Mouse (Mus musculus): ENCODE results near the gene Ap1s1. TPM values are rescaled to one million over a fixed set of nuclear protein-coding genes. Genes with fewer than 3 reads are reported as not detected.

Gene Ap1s1
- polyA plus RNA-seq, 2 experiments = 112 to 146 TPM

DNA sequence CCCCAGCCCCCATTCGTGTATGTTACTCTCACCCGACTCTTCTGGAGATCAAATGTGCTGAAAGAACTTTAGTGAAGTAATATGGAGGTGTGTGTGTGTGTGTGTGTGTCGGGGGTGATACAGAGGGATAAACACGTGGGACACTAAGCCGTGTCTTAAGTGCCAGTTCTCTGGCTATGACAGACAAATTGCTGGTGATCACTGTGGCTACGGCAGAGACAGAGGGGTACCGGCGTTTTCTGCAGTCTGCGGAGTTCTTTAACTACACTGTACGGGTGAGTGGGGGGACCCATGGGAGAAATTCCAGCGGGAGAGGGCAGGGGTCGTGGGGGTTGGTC is 58.0 kb downstream of the Ap1s1 start, which contains the start of gene Znhit1:
Gene Znhit1 (minus strand): TSS at position 88 of the 338 bp plus-strand sequence.
- TF ChIP-seq POLR2A (IDR thresholded peaks at IDR 0.05; ENCODE audit: borderline replicate concordance, extremely low read depth, insufficient read depth, insufficient read length) = no peak
- Histone ChIP-seq H3K4me2 (replicated peaks; ENCODE audit: low read depth, low read length, severe bottlenecking) (peak within 1 kb of the TSS; percentile 79), H3K9me3 (ENCODE audit: control insufficient read depth, low read length) (no peaks in the 10 kb centered on the region), H3K4me3 (replicated peaks; ENCODE audit: low read length) (peak within 1 kb of the TSS; percentile 78), H3K36me3 (ENCODE audit: control insufficient read depth, insufficient read depth, low read length) (peaks cover 45% of the 10 kb centered on the region), H3K9ac (ENCODE audit: low read depth, low read length, severe bottlenecking) (peak within 1 kb of the TSS; percentile 94), H3K27me3 (ENCODE audit: control insufficient read depth, insufficient read depth, low read length) (no peaks in the 10 kb centered on the region), H3K4me1 (ENCODE audit: control insufficient read depth, insufficient read depth, low read length) (peaks cover 11% of the 10 kb centered on the region), H3K27ac (replicated peaks; ENCODE audit: low read depth, low read length) (peak within 1 kb of the TSS; percentile 89)
- DNase-seq (ENCODE audit: low spot score) = no peak
- 6% methylated on average over 12 of the region's 12 CpGs for WGBS
- 0 out of 2 replicates have a peak, but pooled peaks have one; percentile 0 for ATAC-seq (ENCODE audit: low FRiP score, low read depth)

GRCm38 (mm10) chr5:136987138-136987933 is 58.6 kb downstream of the Ap1s1 start:
- peak overlapping the region; percentile 78 for H3K4me3 ChIP-seq (replicated peaks; ENCODE audit: low read length)
- peak overlapping the region; percentile 79 for H3K4me2 ChIP-seq (replicated peaks; ENCODE audit: low read depth, low read length, severe bottlenecking)
- peak overlapping the region; percentile 94 for H3K9ac ChIP-seq (ENCODE audit: low read depth, low read length, severe bottlenecking)
- TF ChIP-seq POLR2A (IDR thresholded peaks at IDR 0.05; ENCODE audit: borderline replicate concordance, extremely low read depth, insufficient read depth, insufficient read length) = peak; percentile 74; the same call in 1 of the 2 replicates
- peak; percentile 63 for DNase-seq (ENCODE audit: low spot score)
- peak overlapping the region; percentile 89 for H3K27ac ChIP-seq (replicated peaks; ENCODE audit: low read depth, low read length)
- H3K36me3 ChIP-seq (ENCODE audit: control insufficient read depth, insufficient read depth, low read length) = peaks cover 39% of the 10 kb centered on the region
- 2% methylated on average over 59 of the region's 67 CpGs for WGBS
- H3K27me3 ChIP-seq (ENCODE audit: control insufficient read depth, insufficient read depth, low read length) = no peaks in the 10 kb centered on the region
- H3K9me3 ChIP-seq (ENCODE audit: control insufficient read depth, low read length) = no peaks in the 10 kb centered on the region
- ATAC-seq (ENCODE audit: low FRiP score, low read depth) = peak; percentile 76
- H3K4me1 ChIP-seq (ENCODE audit: control insufficient read depth, insufficient read depth, low read length) = peaks cover 11% of the 10 kb centered on the region

GRCm38 (mm10) chr5:136986695-136987137 is 59.2 kb downstream of the Ap1s1 start, which contains the start of gene Plod3:
TSS of gene Plod3 (plus strand) at chr5:136987019.
- Histone ChIP-seq H3K36me3 (ENCODE audit: control insufficient read depth, insufficient read depth, low read length) (peaks cover 33% of the 10 kb centered on the region), H3K9ac (ENCODE audit: low read depth, low read length, severe bottlenecking) (peak within 1 kb of the TSS; percentile 94), H3K4me1 (ENCODE audit: control insufficient read depth, insufficient read depth, low read length) (peaks cover 11% of the 10 kb centered on the region), H3K27ac (replicated peaks; ENCODE audit: low read depth, low read length) (peak within 1 kb of the TSS; percentile 89), H3K9me3 (ENCODE audit: control insufficient read depth, low read length) (no peaks in the 10 kb centered on the region), H3K4me3 (replicated peaks; ENCODE audit: low read length) (peak within 1 kb of the TSS; percentile 78), H3K27me3 (ENCODE audit: control insufficient read depth, insufficient read depth, low read length) (no peaks in the 10 kb centered on the region), H3K4me2 (replicated peaks; ENCODE audit: low read depth, low read length, severe bottlenecking) (peak within 1 kb of the TSS; percentile 79)
- under 1% methylated on average over 26 of the region's 26 CpGs for WGBS
- DNase-seq (ENCODE audit: low spot score) (peak; percentile 100), ATAC-seq (ENCODE audit: low FRiP score, low read depth) (peak; percentile 91)
- peak; percentile 21; the same call in 1 of the 2 replicates for TF ChIP-seq POLR2A (IDR thresholded peaks at IDR 0.05; ENCODE audit: borderline replicate concordance, extremely low read depth, insufficient read depth, insufficient read length)

MicroRNAs within 50 kb of the gene (microRNA counts, 519-probe panel; counts per million panel counts)
- not detected for microRNA mmu-miR-702

Small RNA genes lying within 50 kb of the gene (microRNA-seq; reads per million reads assigned to microRNA genes)
- gene Mir702 = 27.9 reads per million, percentile 32 among the genes with 10 or more reads in this experiment

Other genes starting within 250 kb of the Ap1s1 start
- gene Col26a1, start 162.9 kb downstream of the Ap1s1 start, polyA plus RNA-seq (2012; rRNA removed) = 219 and 265 TPM in 2 replicates
- gene Col26a1, start 162.9 kb downstream of the Ap1s1 start, polyA plus RNA-seq (2014; fragmentation: Nextera tagmentation; extraction: Ambion mirVana) = 85.5 and 109 TPM in 2 replicates
- gene Ift22, start 138.0 kb downstream of the Ap1s1 start, polyA plus RNA-seq (2012; rRNA removed) = 23.4 and 28.8 TPM in 2 replicates
- 56.6 and 58.9 TPM in 2 replicates for gene Ift22, start 138.0 kb downstream of the Ap1s1 start, polyA plus RNA-seq (2014; fragmentation: Nextera tagmentation; extraction: Ambion mirVana)
- 194 and 225 TPM in 2 replicates for gene Fis1, start 92.9 kb downstream of the Ap1s1 start, polyA plus RNA-seq (2012; rRNA removed)
- gene Fis1, start 92.9 kb downstream of the Ap1s1 start, polyA plus RNA-seq (2014; fragmentation: Nextera tagmentation; extraction: Ambion mirVana) = 284 and 300 TPM in 2 replicates
- gene Cldn15, start 79.5 kb downstream of the Ap1s1 start, polyA plus RNA-seq (2012; rRNA removed) = 0.60 and 0.74 TPM in 2 replicates
- gene Cldn15, start 79.5 kb downstream of the Ap1s1 start, polyA plus RNA-seq (2014; fragmentation: Nextera tagmentation; extraction: Ambion mirVana) = 0.28 TPM in 1 of 2 replicates, not detected in the other
- gene Plod3, start 59.1 kb downstream of the Ap1s1 start, polyA plus RNA-seq (2012; rRNA removed) = 114 and 126 TPM in 2 replicates
- gene Plod3, start 59.1 kb downstream of the Ap1s1 start, polyA plus RNA-seq (2014; fragmentation: Nextera tagmentation; extraction: Ambion mirVana) = 54.0 and 55.1 TPM in 2 replicates
- 82.4 and 82.7 TPM in 2 replicates for gene Znhit1, start 58.1 kb downstream of the Ap1s1 start, polyA plus RNA-seq (2012; rRNA removed)
- gene Znhit1, start 58.1 kb downstream of the Ap1s1 start, polyA plus RNA-seq (2014; fragmentation: Nextera tagmentation; extraction: Ambion mirVana) = 105 and 112 TPM in 2 replicates
- gene Vgf, start 19.7 kb downstream of the Ap1s1 start, polyA plus RNA-seq (2012; rRNA removed) = 0.08 and 0.21 TPM in 2 replicates
- gene Vgf, start 19.7 kb downstream of the Ap1s1 start, polyA plus RNA-seq (2014; fragmentation: Nextera tagmentation; extraction: Ambion mirVana) = 0.11 TPM in 1 of 2 replicates, not detected in the other
- gene Serpine1, start 26.1 kb upstream of the Ap1s1 start, polyA plus RNA-seq (2012; rRNA removed) = 3.9 and 4.5 TPM in 2 replicates
- 0.40 and 0.48 TPM in 2 replicates for gene Serpine1, start 26.1 kb upstream of the Ap1s1 start, polyA plus RNA-seq (2014; fragmentation: Nextera tagmentation; extraction: Ambion mirVana)
- gene Trim56, start 70.1 kb upstream of the Ap1s1 start, polyA plus RNA-seq (2012; rRNA removed) = 3.1 and 4.0 TPM in 2 replicates
- 9.1 and 9.5 TPM in 2 replicates for gene Trim56, start 70.1 kb upstream of the Ap1s1 start, polyA plus RNA-seq (2014; fragmentation: Nextera tagmentation; extraction: Ambion mirVana)
- gene Muc3, start 103.2 kb upstream of the Ap1s1 start, polyA plus RNA-seq (2012; rRNA removed) = not detected in 2 replicates
- not detected in 2 replicates for gene Muc3, start 103.2 kb upstream of the Ap1s1 start, polyA plus RNA-seq (2014; fragmentation: Nextera tagmentation; extraction: Ambion mirVana)
- gene Muc3a, start 166.3 kb upstream of the Ap1s1 start, polyA plus RNA-seq (2012; rRNA removed) = 0.73 and 1.4 TPM in 2 replicates
- 0.10 TPM in 1 of 2 replicates, not detected in the other for gene Muc3a, start 166.3 kb upstream of the Ap1s1 start, polyA plus RNA-seq (2014; fragmentation: Nextera tagmentation; extraction: Ambion mirVana)
- 21.8 and 28.7 TPM in 2 replicates for gene Ache, start 241.4 kb upstream of the Ap1s1 start, polyA plus RNA-seq (2012; rRNA removed)
- 18.0 and 21.8 TPM in 2 replicates for gene Ache, start 241.4 kb upstream of the Ap1s1 start, polyA plus RNA-seq (2014; fragmentation: Nextera tagmentation; extraction: Ambion mirVana)
- 10.4 and 10.5 TPM in 2 replicates for gene Ufsp1, start 248.5 kb upstream of the Ap1s1 start, polyA plus RNA-seq (2012; rRNA removed)
- gene Ufsp1, start 248.5 kb upstream of the Ap1s1 start, polyA plus RNA-seq (2014; fragmentation: Nextera tagmentation; extraction: Ambion mirVana) = 9.8 and 10.2 TPM in 2 replicates